Comparison of ENCODE assay signal across 27 mouse cellular contexts in the genomic region with DNA sequence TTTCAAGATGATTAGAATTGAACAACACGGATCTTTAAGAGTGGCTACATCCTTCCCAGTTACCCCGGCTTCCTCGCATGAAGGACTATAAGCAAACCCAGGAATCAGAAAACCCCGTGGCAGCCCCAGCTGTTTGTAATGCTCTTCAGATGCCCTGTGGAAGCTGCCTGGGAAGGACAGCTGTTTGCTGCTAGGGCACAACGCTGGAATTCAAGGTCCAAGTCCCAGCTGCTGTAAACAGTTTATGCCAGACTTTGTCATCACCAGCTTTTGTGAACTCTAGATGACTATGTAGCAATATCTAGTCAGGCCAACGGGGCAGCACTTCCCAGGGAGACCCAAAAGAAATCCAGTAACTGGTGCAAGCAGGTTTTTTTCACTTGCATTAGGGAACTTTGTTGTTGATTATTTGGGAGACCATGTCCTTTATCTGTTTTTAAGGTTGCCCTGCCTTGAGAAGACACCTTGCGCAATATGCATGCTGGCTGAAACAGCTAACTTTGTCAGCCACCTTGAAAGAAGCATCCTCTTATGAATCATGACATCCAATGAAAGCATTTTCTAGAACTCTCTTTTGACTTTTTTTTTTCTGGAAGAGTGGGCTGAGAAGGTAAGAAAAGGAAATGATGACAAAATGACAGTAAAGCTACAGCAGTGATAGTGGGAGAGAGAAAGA.
DNase-seq lines count a peak whose midpoint lies in the region; ATAC-seq and TF ChIP-seq lines count a peak whose summit lies in the region.
"Had no signal": no experiment of that assay in that cellular context is flagged by ENCODE, and none has a peak within 500 bp of the region (broad histone marks: within the 10 kb centered on the region; RNA-seq: fewer than 3 reads in every experiment).

No protein-coding gene starts in this region.

- peaks cover 4% of the 10 kb centered on the region; the same call in 1 of the 2 replicates for H3K4me1 ChIP-seq in limb, embryonic 14.5 days (ENCODE audit: control insufficient read depth, insufficient read depth, low read length)
- H3K4me1 ChIP-seq in limb, embryonic 10.5 days, result no peaks in the 10 kb centered on the region
- no peaks in the 10 kb centered on the region for H3K4me1 ChIP-seq in embryonic facial prominence, embryonic 14.5 days (ENCODE audit: control insufficient read depth, insufficient read depth, low read length)
- H3K4me1 ChIP-seq: forebrain, embryonic 12.5 days; hindbrain, embryonic 15.5 days; liver, embryonic 15.5 days; midbrain, embryonic 12.5 days; stomach, embryonic 15.5 days had no signal

- 41% methylated on average over 7 of the region's 7 CpGs for WGBS in limb, embryonic 14.5 days
- 77% methylated on average over 7 of the region's 7 CpGs for WGBS in limb, embryonic 10.5 days
- WGBS in embryonic facial prominence, embryonic 14.5 days, result 46% methylated on average over 7 of the region's 7 CpGs

- H3K9ac ChIP-seq in limb, embryonic 14.5 days (ENCODE audit: low read depth, low read length, severe bottlenecking), result no peak overlapping the region
- no peak overlapping the region for H3K9ac ChIP-seq in embryonic facial prominence, embryonic 14.5 days (ENCODE audit: low read depth, low read length)
- H3K9ac ChIP-seq: embryonic facial prominence, embryonic 12.5 days; forebrain, embryonic 12.5 days; hindbrain, embryonic 15.5 days; liver, embryonic 15.5 days; midbrain, embryonic 12.5 days; stomach, embryonic 15.5 days had no signal

- TF ChIP-seq POLR2A in limb, embryonic 14.5 days (IDR thresholded peaks at IDR 0.05; ENCODE audit: borderline replicate concordance, extremely low read depth, insufficient read depth, insufficient read length), result no peak

- no peak overlapping the region for H3K4me2 ChIP-seq in limb, embryonic 14.5 days (replicated peaks; ENCODE audit: low read depth, low read length, severe bottlenecking)
- no peak overlapping the region for H3K4me2 ChIP-seq in embryonic facial prominence, embryonic 14.5 days (ENCODE audit: low read depth, low read length)
- H3K4me2 ChIP-seq: embryonic facial prominence, embryonic 12.5 days; forebrain, embryonic 12.5 days; heart, embryonic 11.5 days; hindbrain, embryonic 15.5 days; liver, embryonic 15.5 days; midbrain, embryonic 12.5 days; stomach, embryonic 15.5 days had no signal

- H3K4me3 ChIP-seq in limb, embryonic 14.5 days (replicated peaks; ENCODE audit: low read length), result no peak overlapping the region
- no peak overlapping the region for H3K4me3 ChIP-seq in limb, embryonic 10.5 days
- no peak overlapping the region for H3K4me3 ChIP-seq in embryonic facial prominence, embryonic 14.5 days (ENCODE audit: low read depth, low read length)
- H3K4me3 ChIP-seq: embryonic facial prominence, embryonic 12.5 days; erythroblast, embryonic 14.5 days; forebrain, embryonic 12.5 days; gastrocnemius, adult 2 months; hindbrain, embryonic 15.5 days; liver, embryonic 15.5 days; midbrain, embryonic 12.5 days; stomach, embryonic 15.5 days had no signal

- H3K9me3 ChIP-seq in limb, embryonic 14.5 days (ENCODE audit: control insufficient read depth, low read length), result no peaks in the 10 kb centered on the region
- no peaks in the 10 kb centered on the region for H3K9me3 ChIP-seq in limb, embryonic 10.5 days (replicated peaks)
- H3K9me3 ChIP-seq in embryonic facial prominence, embryonic 14.5 days (ENCODE audit: control insufficient read depth, low read length), result no peaks in the 10 kb centered on the region
- H3K9me3 ChIP-seq: embryonic facial prominence, embryonic 12.5 days; forebrain, embryonic 12.5 days; hindbrain, embryonic 15.5 days; liver, embryonic 15.5 days; midbrain, embryonic 12.5 days; stomach, embryonic 15.5 days had no signal

- H3K27ac ChIP-seq in limb, embryonic 14.5 days (replicated peaks; ENCODE audit: low read depth, low read length), result no peak overlapping the region
- H3K27ac ChIP-seq in limb, embryonic 10.5 days, result no peak overlapping the region
- H3K27ac ChIP-seq in embryonic facial prominence, embryonic 14.5 days (replicated peaks; ENCODE audit: low read depth, low read length), result no peak overlapping the region
- H3K27ac ChIP-seq: embryonic facial prominence, embryonic 12.5 days; forebrain, embryonic 12.5 days; gastrocnemius, adult 2 months; hindbrain, embryonic 15.5 days; kidney, postnatal 0 days; liver, embryonic 15.5 days; midbrain, embryonic 12.5 days; stomach, embryonic 15.5 days had no signal

- peak; percentile 56 for DNase-seq in limb, embryonic 14.5 days (ENCODE audit: low spot score)
- DNase-seq in limb, embryonic 10.5 days (ENCODE audit: low spot score), result no peak
- DNase-seq in embryonic facial prominence, embryonic 14.5 days (ENCODE audit: low spot score), result peak; percentile 73
- peak; percentile 32 for DNase-seq in lung, postnatal 10 days
- peak; percentile 5 for DNase-seq in skeletal muscle tissue, adult 2 months (ENCODE audit: low read depth, low spot score)
- DNase-seq in urinary bladder, postnatal 10 days (ENCODE audit: low spot score), result no peak
- DNase-seq in right cerebral cortex, adult 2 months (ENCODE audit: low spot score in 2 of 2), result no peak
- DNase-seq: adrenal gland, postnatal 10 days; cerebellum, adult 2 months; gastrocnemius, adult 2 months; heart, adult 11 months; kidney, adult 18-20 months; layer of hippocampus, adult 9-11 months; liver; right cerebral cortex, postnatal 25 days; thymus, adult 18-20 months; thymus, postnatal 36 days had no signal

- ATAC-seq in limb, embryonic 14.5 days (ENCODE audit: low FRiP score, low read depth), result peak; percentile 50; the same call in 1 of the 2 replicates
- ATAC-seq in embryonic facial prominence, embryonic 14.5 days (ENCODE audit: low read depth), result peak; percentile 62; the same call in 1 of the 2 replicates
- ATAC-seq: activated CD4-positive, CD25-positive, alpha-beta regulatory T cell, adult 4 months had no signal

- H3K36me3 ChIP-seq in limb, embryonic 14.5 days (ENCODE audit: control insufficient read depth, insufficient read depth, low read length), result no peaks in the 10 kb centered on the region
- H3K36me3 ChIP-seq in limb, embryonic 10.5 days, result no peaks in the 10 kb centered on the region
- no peaks in the 10 kb centered on the region for H3K36me3 ChIP-seq in embryonic facial prominence, embryonic 14.5 days (ENCODE audit: control insufficient read depth, insufficient read depth, low read length)
- H3K36me3 ChIP-seq: embryonic facial prominence, embryonic 12.5 days; forebrain, embryonic 12.5 days; hindbrain, embryonic 15.5 days; liver, embryonic 15.5 days; midbrain, embryonic 12.5 days; stomach, embryonic 15.5 days had no signal

- no peaks in the 10 kb centered on the region for H3K27me3 ChIP-seq in limb, embryonic 14.5 days (ENCODE audit: control insufficient read depth, insufficient read depth, low read length)
- H3K27me3 ChIP-seq in limb, embryonic 10.5 days (ENCODE audit: low read depth, poor library complexity, severe bottlenecking), result no peaks in the 10 kb centered on the region
- no peaks in the 10 kb centered on the region; the same call in 1 of the 2 replicates for H3K27me3 ChIP-seq in embryonic facial prominence, embryonic 14.5 days (replicated peaks; ENCODE audit: control insufficient read depth, insufficient read depth, low read length)
- H3K27me3 ChIP-seq: embryonic facial prominence, embryonic 12.5 days; forebrain, embryonic 12.5 days; hindbrain, embryonic 15.5 days; liver, embryonic 15.5 days; midbrain, embryonic 12.5 days; stomach, embryonic 15.5 days had no signal

Comparison
In these comparisons a context has a peak if more than half of its experiments do, and no peak if none do; other contexts are left out.
1. DNase-seq: peak in limb, embryonic 14.5 days (single experiment), embryonic facial prominence, embryonic 14.5 days (single experiment), lung, postnatal 10 days (single experiment) and skeletal muscle tissue, adult 2 months (single experiment); none in limb, embryonic 10.5 days (single experiment), urinary bladder, postnatal 10 days (single experiment) and right cerebral cortex, adult 2 months (0 of 2).